Mouse (Mus musculus): Measurements from ENCODE around the gene Tspan12.

GRCm38 (mm10) chr6:21823281-21823680, 29.0 kb downstream of the Tspan12 start:
- TF ChIP-seq POLR2A (IDR thresholded peaks at IDR 0.05; ENCODE audit: insufficient read depth, low read length) (no peak), EP300 (IDR thresholded peaks at IDR 0.05; ENCODE audit: insufficient read depth, low read depth, low read length) (no peak), CTCF (IDR thresholded peaks at IDR 0.05; ENCODE audit: low read depth, low read length) (no peak)
